Mouse (Mus musculus): ENCODE data around the gene Znrf2.
"Not testable (repeated sequence)": the region's sequence is repeated elsewhere in the genome, so short reads cannot be mapped to it uniquely, and the experiment has no call there.

Gene Znrf2

GRCm38 (mm10) chr6:54849179-54850156 is 32.8 kb downstream of the Znrf2 start:
- no peak for DNase-seq (ENCODE audit: low spot score in 2 of 2)

DNA sequence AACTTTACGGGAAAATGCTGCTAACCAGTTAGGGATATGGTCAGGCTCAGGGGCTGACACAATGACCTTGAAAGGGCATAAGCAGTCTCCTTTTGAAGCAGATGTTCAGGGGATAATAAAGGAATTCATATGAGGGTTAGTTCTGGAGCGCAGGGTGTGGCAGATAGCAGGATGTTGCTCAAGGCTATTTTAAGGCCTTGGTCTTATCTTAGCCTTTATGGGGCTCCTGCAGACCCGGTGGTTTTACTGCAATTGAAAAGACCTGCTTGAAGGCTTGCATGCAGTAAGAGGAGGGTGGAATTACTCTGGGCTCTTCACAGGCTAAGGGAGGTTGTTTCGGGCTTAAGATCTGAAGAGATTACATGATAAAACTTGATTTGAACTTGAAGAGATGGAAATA is 35.1 kb downstream of the Znrf2 start:
- no peak for DNase-seq (ENCODE audit: low spot score in 2 of 2)

DNA sequence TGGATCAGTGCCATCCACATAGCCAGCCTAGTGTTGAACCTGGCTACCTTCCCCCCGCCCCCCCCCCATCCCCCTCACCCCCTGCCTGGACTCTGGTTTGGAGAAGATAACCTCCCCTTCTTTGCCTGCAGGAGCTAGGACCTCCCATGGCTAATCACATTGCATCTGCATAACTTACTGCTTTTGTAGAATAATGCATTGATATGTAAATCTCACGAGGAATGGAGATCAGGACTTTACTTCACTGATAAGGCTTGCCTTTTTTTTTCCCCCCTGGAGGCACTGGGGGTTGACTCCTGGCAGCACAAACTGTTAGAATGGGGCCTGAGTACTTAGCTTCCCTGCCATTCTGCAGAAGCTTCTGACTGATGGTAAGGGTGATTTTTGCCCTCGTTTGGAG is 36.0 kb downstream of the Znrf2 start:
- DNase-seq (ENCODE audit: low spot score in 2 of 2) = no peak

DNA sequence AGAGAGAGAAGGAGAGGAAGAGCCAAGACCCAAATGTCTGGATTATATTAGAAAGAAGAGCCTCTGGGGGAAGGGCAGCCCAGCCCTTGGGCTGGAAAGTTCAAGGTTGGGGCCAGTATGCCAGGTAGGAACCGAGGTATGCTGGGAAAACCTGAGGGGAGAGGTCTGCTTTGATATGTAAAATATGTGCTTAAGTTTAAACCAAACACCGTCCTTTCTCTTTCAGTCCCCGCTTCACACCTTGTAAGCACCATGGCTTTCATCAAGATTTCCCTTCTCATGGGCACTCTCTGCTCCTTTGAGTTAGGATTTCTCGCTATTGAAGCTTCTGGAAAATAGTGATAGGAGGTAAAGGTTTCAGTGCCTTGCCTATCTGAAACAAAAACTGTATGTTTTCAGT is 38.1 kb downstream of the Znrf2 start:
- no peak for DNase-seq (ENCODE audit: low spot score in 2 of 2)

- no peak for DNase-seq (ENCODE audit: low spot score in 2 of 2)
Observed at GRCm38 (mm10) chr6:54855801-54856583, 39.3 kb downstream of the Znrf2 start.

DNA sequence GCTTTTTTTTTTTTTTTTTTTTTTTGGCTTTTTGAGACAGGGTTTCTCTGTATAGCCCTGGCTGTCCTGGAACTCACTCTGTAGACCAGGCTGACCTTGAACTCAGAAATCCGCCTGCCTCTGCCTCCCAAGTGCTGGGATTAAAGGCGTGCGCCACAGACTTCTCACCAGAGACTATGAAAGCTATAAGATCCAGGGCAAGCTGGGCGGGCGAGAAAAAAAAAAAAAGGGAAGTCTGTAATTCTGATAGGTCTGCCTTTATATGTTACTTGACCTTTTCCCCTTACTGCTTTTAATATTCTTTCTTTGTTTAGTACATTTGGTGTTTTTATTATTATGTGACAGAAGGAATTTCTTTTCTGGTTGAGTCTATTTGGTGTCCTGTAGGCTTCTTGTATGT is 42.4 kb downstream of the Znrf2 start:
- DNase-seq (ENCODE audit: low spot score in 2 of 2) = not testable (repeated sequence)

DNA sequence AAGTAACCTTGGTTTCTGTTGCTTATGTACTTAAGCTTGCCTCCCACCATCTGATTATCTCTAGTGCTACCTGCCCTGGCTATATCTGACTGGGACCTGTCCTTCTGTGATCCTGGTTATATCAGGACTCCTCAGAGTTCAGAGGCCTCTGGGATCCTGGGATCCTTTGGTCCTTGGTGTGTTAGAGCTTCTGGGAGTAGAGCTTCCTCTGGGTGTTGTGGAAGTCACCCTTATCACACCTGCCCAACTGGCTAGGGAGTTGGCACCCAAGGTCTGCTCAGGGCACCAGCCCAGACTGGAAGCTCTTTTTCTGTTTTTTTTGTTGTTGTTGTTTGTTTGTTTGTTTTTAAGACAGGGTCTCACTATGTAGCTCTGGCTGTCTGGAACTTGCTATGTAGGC is 43.5 kb downstream of the Znrf2 start:
- no peak for DNase-seq (ENCODE audit: low spot score in 2 of 2)

GRCm38 (mm10) chr6:54866731-54867410 is 50.2 kb downstream of the Znrf2 start:
- no peak for DNase-seq (ENCODE audit: low spot score in 2 of 2)

GRCm38 (mm10) chr6:54867411-54867745 is 50.7 kb downstream of the Znrf2 start:
- DNase-seq (ENCODE audit: low spot score in 2 of 2) = no peak

GRCm38 (mm10) chr6:54873029-54873428 is 56.3 kb downstream of the Znrf2 start:
- no peak for DNase-seq (ENCODE audit: low spot score in 2 of 2)

GRCm38 (mm10) chr6:54876782-54877181 is 60.1 kb downstream of the Znrf2 start:
- DNase-seq (ENCODE audit: low spot score in 2 of 2) = no peak

- DNase-seq (ENCODE audit: low spot score in 2 of 2) = no peak
Observed at GRCm38 (mm10) chr6:54877651-54878050, 60.9 kb downstream of the Znrf2 start.

- DNase-seq (ENCODE audit: low spot score in 2 of 2) = no peak
Observed at GRCm38 (mm10) chr6:54878546-54878945, 61.8 kb downstream of the Znrf2 start.

- DNase-seq (ENCODE audit: low spot score in 2 of 2) = peak in 1 of 2 experiments; percentile 6
Observed at GRCm38 (mm10) chr6:54880086-54880485, 63.4 kb downstream of the Znrf2 start.

DNA sequence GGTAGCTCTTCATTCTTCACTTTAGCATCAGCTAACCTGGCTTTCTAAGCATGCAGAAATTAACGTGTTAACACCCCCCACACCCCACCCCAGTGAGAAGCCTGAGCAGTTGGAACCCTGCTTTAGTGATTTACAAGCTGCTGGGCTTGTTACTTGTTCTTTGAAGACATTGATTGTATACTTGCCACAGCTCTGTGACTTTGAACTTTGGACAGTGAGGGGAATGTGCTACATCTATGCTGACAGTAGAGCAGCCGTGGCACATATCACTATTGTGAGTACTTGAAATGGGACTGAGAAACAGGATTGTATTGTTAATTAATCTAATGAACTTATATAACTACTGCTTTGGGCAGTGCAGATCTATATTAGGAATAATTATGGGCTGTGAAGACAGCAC is 66.7 kb downstream of the Znrf2 start:
- no peak for DNase-seq (ENCODE audit: low spot score in 2 of 2)

- DNase-seq (ENCODE audit: low spot score in 2 of 2) = no peak
Observed at GRCm38 (mm10) chr6:54886195-54886594, 69.5 kb downstream of the Znrf2 start.

GRCm38 (mm10) chr6:54890221-54890620 is 73.5 kb downstream of the Znrf2 start:
- no peak for DNase-seq (ENCODE audit: low spot score in 2 of 2)

DNA sequence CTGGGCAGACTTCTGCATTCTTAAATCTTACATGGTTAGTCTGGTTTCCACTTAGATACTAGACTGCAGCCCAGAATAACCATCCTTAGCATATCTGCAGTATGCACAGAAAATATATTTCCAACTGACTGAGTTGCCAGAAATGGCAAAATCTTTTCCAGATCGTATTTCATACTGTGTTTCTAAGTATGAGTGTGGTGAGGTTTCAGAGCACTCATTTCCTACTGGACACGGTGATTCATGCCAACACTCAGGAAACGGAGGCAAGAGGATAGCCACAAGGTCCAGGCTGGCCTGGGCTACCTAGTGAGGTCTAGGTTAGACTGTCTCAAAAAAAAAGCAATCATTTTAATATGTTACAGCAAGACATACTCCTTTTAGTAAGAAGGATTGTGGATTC is 74.7 kb downstream of the Znrf2 start:
- DNase-seq (ENCODE audit: low spot score in 2 of 2) = no peak

DNA sequence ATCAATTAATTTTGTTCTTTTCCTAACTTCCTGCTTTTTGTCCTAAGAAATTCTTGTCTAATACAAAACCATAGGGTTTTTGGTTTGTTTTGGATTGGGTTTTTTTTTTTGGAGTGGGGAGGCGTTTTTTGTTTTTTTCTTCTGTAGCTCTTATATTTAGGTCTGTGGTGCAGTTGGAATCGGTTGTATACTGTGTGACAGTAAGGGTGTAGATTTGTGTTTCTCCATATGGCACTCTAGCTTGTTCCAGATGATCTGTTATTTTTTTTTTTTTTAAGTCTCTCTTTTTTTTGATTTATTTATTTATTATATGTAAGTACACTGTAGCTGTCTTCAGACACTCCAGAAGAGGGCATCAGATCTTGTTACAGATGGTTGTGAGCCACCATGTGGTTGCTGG is 83.5 kb downstream of the Znrf2 start:
- no peak for DNase-seq (ENCODE audit: low spot score in 2 of 2)

DNA sequence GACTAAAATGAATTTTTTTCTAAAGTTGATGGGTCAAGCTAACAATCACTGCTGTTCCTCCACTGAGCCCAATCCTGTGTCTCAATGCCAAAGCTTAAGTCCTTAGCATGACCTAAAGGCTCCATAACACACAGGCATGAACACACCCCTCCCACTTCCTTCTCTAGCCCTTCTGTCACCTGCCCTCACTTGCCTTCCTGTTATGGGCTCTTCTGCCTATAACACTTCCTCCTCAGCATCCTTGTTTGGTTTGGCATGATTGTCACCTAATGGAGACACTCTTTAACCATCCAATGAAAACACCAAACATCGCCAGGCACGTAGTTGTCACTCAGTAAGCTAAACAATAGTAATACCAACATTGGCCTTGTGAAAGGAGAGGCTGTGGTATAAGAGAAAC is 85.8 kb downstream of the Znrf2 start:
- DNase-seq (ENCODE audit: low spot score in 2 of 2) = no peak

DNA sequence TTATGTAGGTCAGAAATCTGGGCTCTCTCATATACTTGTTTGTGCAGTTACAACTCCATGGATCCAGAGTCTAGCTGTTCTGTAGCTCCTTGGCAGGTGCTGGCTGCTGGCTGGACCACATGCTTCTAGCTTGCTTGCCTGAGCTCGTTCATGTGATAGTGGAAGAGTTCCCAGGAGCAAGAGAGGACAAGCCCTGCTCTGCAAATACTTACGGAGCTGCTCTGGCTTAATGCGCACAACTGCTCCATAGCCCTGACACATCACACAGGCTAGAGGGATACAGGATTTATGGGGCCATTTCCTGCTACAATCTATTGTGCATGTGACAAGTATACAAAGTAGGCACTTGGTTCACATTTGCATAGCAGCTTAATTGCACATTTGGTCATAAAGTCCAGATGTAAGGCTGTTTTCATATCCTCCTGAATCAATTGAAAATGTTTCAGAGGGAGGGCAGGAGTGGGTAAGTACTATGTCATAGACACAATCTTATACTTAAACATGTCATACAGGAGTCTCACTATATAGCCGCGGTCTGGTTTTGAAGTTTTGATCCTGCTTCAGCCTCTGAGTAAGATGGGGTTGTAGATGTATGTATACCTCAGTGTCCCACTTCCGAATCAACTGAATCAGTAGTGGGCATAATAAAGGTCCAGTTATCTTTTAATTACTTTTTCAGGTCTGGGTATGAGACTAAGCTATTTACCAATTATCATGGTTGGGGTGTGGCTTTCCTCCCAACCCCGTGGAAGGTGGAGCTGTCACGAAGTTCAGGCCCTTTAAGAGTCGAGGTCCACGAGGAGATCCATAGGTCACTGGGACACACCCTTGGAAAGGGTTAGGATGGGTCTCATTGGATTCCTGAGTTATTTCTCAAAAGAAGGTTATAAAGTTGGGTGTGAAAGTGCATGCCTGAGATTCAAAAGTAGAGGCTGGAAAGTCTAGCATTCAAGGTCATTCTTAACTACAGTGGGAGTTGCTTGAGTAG is 89.6 kb downstream of the Znrf2 start:
- DNase-seq (ENCODE audit: low spot score in 2 of 2) = peak; percentile 52 to 54

Measured in urinary bladder, postnatal 36 days (tissue).